Mouse (Mus musculus) hindbrain, embryonic 15.5 days (tissue): ENCODE results near the gene Crat. TPM values are rescaled to one million over a fixed set of nuclear protein-coding genes. Genes with fewer than 3 reads are reported as not detected.
A peak's percentile ranks its signal among the peaks of the same experiment; 100 is the strongest.

Source experiments
- ATAC-seq: fragments of 200-750 bp; cut with Nextera tagmentation; 2 replicates; pipeline ENCODE4 v1.8.0; 2017; ENCODE audit warnings: low read depth, moderate number of reproducible peaks, moderate TSS enrichment; ENCODE audit not compliant: low FRiP score
- H3K27ac ChIP-seq: fragments of 300-500 bp; sonication (generic); replicated peaks from 2 replicates; pipeline ENCODE4 v1.5.1; 2015; ENCODE audit warnings: mild to moderate bottlenecking, inconsistent platforms
- H3K27me3 ChIP-seq: fragments of 300-500 bp; sonication (generic); 2 replicates; pipeline ENCODE4 v1.6.1; 2015; ENCODE audit warnings: control low read depth, inconsistent platforms
- H3K36me3 ChIP-seq: fragments of 300-500 bp; sonication (generic); 2 replicates; pipeline ENCODE4 v1.6.1; 2015; ENCODE audit warnings: control low read depth, inconsistent platforms
- H3K4me1 ChIP-seq: fragments of 300-500 bp; sonication (generic); replicated peaks from 2 replicates; pipeline ENCODE4 v1.6.1; 2015; ENCODE audit warnings: control low read depth, inconsistent platforms
- H3K4me2 ChIP-seq: fragments of 300-500 bp; sonication (generic); 2 replicates; pipeline ENCODE4 v1.6.1; 2015; ENCODE audit warnings: moderate library complexity, mild to moderate bottlenecking, inconsistent platforms
- H3K4me3 ChIP-seq: fragments of 300-500 bp; sonication (generic); 2 replicates; pipeline ENCODE4 v1.5.1; 2015; ENCODE audit warnings: mild to moderate bottlenecking, inconsistent platforms
- H3K9ac ChIP-seq: fragments of 300-500 bp; sonication (generic); 2 replicates; pipeline ENCODE4 v1.6.1; 2015; ENCODE audit warnings: inconsistent platforms
- H3K9me3 ChIP-seq: fragments of 300-500 bp; sonication (generic); 2 replicates; pipeline ENCODE4 v1.6.1; 2016; ENCODE audit warnings: control low read depth, inconsistent platforms
- WGBS: fragments of 180-500 bp; shearing (Covaris S2); methylation state at CpG from one replicate; pipeline ENCODE4 v1.1.7; 2015; 5-methylcytosine and 5-hydroxymethylcytosine counted together
- microRNA-seq: library from miRNA; unstranded; fragments of <30 nt; microRNA quantifications from one replicate; pipeline ENCODE4, GENCODE M21; 2016
- polyA plus RNA-seq: library from polyadenylated mRNA; unstranded; fragments of >200 nt; fragmentation: Nextera tagmentation; extraction: Ambion mirVana; gene quantifications from 2 replicates; pipeline ENCODE4 v1.2.1, GENCODE M21; 2015

Gene Crat
- polyA plus RNA-seq, 1 experiment from 2014 or later = 29.5 TPM

DNA sequence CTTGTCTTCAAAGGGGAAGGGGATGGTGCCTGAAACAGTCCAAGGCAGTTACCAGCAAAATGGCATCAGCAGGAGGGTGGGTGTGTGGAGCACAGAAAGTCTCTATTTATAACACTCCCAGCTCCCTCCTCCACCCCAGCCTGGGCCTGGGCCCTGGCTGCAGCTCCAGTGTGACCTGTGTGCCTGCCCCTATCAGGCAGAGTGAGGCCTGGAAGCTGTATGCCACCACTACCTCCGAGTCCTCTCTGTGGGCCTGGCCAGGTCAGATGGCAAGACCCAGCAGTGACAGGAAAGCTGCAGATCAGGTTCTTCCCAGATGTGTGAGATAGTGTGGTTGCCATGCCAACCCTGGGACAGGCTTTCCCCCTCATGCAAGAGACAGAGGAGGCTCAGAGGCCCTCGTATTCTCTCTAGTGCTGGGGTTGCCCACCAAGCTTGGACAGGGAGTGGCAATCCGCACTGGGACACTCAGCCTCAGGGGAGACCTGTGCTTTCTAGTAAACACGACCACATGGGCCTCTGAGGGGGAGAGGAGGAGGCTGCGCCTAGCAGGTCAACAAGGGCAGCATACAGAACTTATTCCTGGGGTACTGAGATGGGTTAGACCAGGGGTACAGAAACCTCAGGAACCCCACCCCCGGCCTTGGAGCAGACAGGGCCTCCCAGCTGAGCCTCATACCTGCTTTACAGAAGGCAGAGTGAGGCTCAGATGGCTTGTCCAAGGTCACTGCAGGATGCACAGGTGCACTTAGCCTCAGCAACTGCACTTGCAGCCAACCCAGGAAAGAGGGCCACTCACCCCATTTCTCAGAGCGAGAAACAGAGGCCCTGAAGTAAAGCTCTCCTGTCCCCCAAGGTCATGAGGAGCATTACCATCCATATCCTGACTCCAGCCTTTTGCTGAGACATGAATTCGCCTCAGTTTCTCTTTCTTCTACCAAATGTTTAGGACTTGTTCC lies 57.8 kb downstream of the Crat start:
- Histone ChIP-seq H3K4me3 (peak overlapping the region; percentile 76), H3K9me3 (no peaks in the 10 kb centered on the region), H3K27me3 (no peaks in the 10 kb centered on the region), H3K4me2 (peak overlapping the region; percentile 92), H3K27ac (0 out of 2 replicates have a peak overlapping the region, but pooled peaks have one; percentile 14), H3K9ac (peak overlapping the region; percentile 81), H3K36me3 (peaks cover 10% of the 10 kb centered on the region), H3K4me1 (peaks cover 44% of the 10 kb centered on the region)
- 49% methylated on average over 8 of the region's 8 CpGs for WGBS
- ATAC-seq = no peak

DNA sequence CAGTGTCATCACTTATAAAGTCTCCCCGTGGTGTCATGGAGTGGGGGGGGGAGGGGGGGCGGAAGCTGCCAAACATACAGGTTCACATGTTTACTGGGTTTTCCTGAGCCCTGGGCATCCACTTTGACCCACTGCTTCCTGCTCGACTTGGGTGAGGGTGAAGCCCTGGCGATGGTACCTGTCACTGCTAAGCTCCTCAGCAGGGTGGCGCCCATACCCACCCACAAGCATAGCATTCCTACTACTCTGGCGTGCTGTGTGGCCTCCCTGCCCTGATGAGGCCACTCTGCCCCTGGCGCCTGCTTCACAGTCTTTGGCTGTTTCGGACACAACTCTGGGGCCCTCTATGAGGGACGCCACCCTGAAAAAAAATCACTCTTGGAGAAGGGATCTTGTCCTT lies 58.7 kb downstream of the Crat start:
- peaks cover 44% of the 10 kb centered on the region for H3K4me1 ChIP-seq
- no peak overlapping the region for H3K4me3 ChIP-seq
- no peak for ATAC-seq
- 0 out of 2 replicates have a peak overlapping the region, but pooled peaks have one; percentile 81 for H3K9ac ChIP-seq
- WGBS = 71% methylated on average over 9 of the region's 9 CpGs
- peaks cover 10% of the 10 kb centered on the region for H3K36me3 ChIP-seq
- H3K9me3 ChIP-seq = no peaks in the 10 kb centered on the region
- no peaks in the 10 kb centered on the region for H3K27me3 ChIP-seq
- H3K4me2 ChIP-seq = no peak overlapping the region; the same call in 1 of the 2 replicates
- H3K27ac ChIP-seq = no peak overlapping the region

DNA sequence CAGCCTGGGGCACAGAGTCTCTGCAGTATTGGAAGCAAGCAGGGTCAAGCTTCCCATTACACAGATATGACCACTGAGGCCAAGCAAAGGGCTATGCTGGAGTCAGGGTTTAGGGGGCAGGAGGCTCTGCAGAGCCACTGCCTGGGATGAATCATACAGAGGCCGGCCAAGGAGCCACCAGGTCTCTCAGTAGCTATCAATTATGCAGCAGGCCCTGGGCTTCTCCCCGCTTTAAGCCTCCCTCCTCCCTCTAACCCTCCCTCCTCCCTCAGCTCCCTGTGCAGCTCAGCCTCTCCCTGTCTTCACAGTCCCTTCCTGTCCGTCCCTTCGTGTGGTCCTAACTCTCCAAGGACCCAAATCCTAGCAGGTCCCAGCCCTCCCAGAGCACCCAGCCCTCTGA lies 59.3 kb downstream of the Crat start:
- 59% methylated on average over 4 of the region's 4 CpGs for WGBS
- no peaks in the 10 kb centered on the region for H3K9me3 ChIP-seq
- peaks cover 44% of the 10 kb centered on the region for H3K4me1 ChIP-seq
- H3K9ac ChIP-seq = no peak overlapping the region
- H3K4me2 ChIP-seq = no peak overlapping the region
- H3K27ac ChIP-seq = no peak overlapping the region
- no peaks in the 10 kb centered on the region for H3K27me3 ChIP-seq
- no peak for ATAC-seq
- no peak overlapping the region for H3K4me3 ChIP-seq
- H3K36me3 ChIP-seq = peaks cover 10% of the 10 kb centered on the region

DNA sequence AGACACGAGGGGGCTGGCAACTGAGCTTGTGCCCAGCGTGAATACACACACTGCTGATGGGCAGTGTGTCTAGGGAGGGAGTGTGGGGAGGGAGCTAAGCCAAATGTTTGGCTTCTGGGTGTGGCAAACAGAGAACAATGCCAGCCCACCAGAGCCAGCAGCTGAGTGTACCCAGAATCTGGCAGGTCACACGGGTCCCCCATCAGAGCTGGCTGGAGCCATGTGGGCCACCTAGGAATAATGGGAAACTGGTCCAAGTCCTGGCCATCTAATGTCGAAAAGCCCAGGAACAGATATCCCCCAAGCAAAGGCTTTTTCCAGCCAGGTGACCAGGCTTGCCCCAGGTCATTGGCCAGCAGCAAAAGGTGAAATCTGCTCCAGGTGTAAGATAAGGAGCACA lies 59.8 kb downstream of the Crat start:
- Histone ChIP-seq H3K4me2 (no peak overlapping the region), H3K27me3 (no peaks in the 10 kb centered on the region), H3K27ac (no peak overlapping the region), H3K9ac (no peak overlapping the region), H3K9me3 (no peaks in the 10 kb centered on the region), H3K36me3 (peaks cover 10% of the 10 kb centered on the region), H3K4me1 (peaks cover 44% of the 10 kb centered on the region), H3K4me3 (no peak overlapping the region)
- ATAC-seq = no peak
- WGBS = 65% methylated on average over 4 of the region's 4 CpGs

DNA sequence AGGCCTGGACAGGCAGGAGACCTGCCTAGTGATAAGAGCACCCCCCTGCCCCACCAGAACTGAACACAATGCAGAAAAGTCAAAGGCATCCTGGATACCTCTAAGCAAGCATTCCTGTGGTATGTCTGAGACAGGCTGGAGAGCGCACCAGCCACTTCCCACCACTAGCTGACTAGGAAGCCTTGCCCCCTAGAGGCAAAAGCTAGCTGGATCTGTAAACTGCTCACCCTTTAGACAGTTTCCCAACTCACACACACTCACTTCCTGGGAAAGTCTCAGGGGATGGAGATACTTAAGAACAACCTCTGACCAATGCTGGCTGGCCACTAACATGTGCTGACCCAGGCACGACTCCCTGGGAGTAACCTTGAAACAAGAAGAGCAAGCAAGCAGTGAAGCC lies 64.5 kb downstream of the Crat start:
- H3K27ac ChIP-seq = no peak overlapping the region
- ATAC-seq = no peak
- WGBS = 82% methylated on average over 2 of the region's 2 CpGs
- no peak overlapping the region for H3K4me3 ChIP-seq
- peaks cover 50% of the 10 kb centered on the region for H3K36me3 ChIP-seq
- no peak overlapping the region for H3K9ac ChIP-seq
- H3K4me1 ChIP-seq = peaks cover 14% of the 10 kb centered on the region
- no peak overlapping the region for H3K4me2 ChIP-seq
- no peaks in the 10 kb centered on the region for H3K27me3 ChIP-seq
- no peaks in the 10 kb centered on the region for H3K9me3 ChIP-seq

Small RNA genes within 50 kb of the gene (microRNA-seq; reads per million reads assigned to microRNA genes)
- not detected for gene Gm47292

Other genes starting within 250 kb of the Crat start
- 23.7 and 26.1 TPM in 2 replicates for gene Endog, start 244.3 kb downstream of the Crat start, polyA plus RNA-seq
- 62.1 and 67.1 TPM in 2 replicates for gene Spout1, start 237.4 kb downstream of the Crat start, polyA plus RNA-seq
- 13.3 and 13.8 TPM in 2 replicates for gene Kyat1, start 210.0 kb downstream of the Crat start, polyA plus RNA-seq
- 56.8 and 57.8 TPM in 2 replicates for gene Lrrc8a, start 178.1 kb downstream of the Crat start, polyA plus RNA-seq
- gene Gm28035, start 175.2 kb downstream of the Crat start, polyA plus RNA-seq = 0.18 and 0.26 TPM in 2 replicates
- gene Phyhd1, start 149.6 kb downstream of the Crat start, polyA plus RNA-seq = 6.0 and 6.2 TPM in 2 replicates
- not detected in 2 replicates for gene Gm28038, start 134.8 kb downstream of the Crat start, polyA plus RNA-seq
- gene Dolk, start 129.5 kb downstream of the Crat start, polyA plus RNA-seq = 39.1 and 39.7 TPM in 2 replicates
- 15.7 and 20.9 TPM in 2 replicates for gene Nup188, start 129.4 kb downstream of the Crat start, polyA plus RNA-seq
- gene Sh3glb2, start 56.5 kb downstream of the Crat start, polyA plus RNA-seq = 189 and 205 TPM in 2 replicates
- 35.0 and 36.0 TPM in 2 replicates for gene Miga2, start 51.6 kb downstream of the Crat start, polyA plus RNA-seq
- gene Dolpp1, start 23.6 kb downstream of the Crat start, polyA plus RNA-seq = 59.0 and 60.4 TPM in 2 replicates
- gene Ptpa, start 226 bp upstream of the Crat start, polyA plus RNA-seq = 138 and 150 TPM in 2 replicates
- 2.7 and 2.9 TPM in 2 replicates for gene Ier5l, start 58.4 kb upstream of the Crat start, polyA plus RNA-seq
- 0.51 and 0.94 TPM in 2 replicates for gene Cstad, start 179.2 kb upstream of the Crat start, polyA plus RNA-seq